Mouse (Mus musculus) hindbrain, embryonic 11.5 days (tissue): ENCODE measurements around the gene N4bp3. TPM values are rescaled to one million over a fixed set of nuclear protein-coding genes. Genes with fewer than 3 reads are reported as not detected.
A peak's percentile ranks its signal among the peaks of the same experiment; 100 is the strongest.
"Not testable (repeated sequence)": the region's sequence is repeated elsewhere in the genome, so short reads cannot be mapped to it uniquely, and the experiment has no call there.

Source experiments
- ATAC-seq: fragments of 200-750 bp; cut with Nextera tagmentation; 2 replicates; pipeline ENCODE4 v1.8.0; 2017; ENCODE audit warnings: mild to moderate bottlenecking, moderate TSS enrichment, moderate library complexity; ENCODE audit not compliant: low FRiP score
- DNase-seq: peaks from one replicate; pipeline ENCODE4 v3.0.0-alpha.2; 2015; ENCODE audit warnings: low spot score
- H3K27ac ChIP-seq: fragments of 300-500 bp; sonication (generic); 2 replicates; pipeline ENCODE4 v1.5.1; 2014; ENCODE audit warnings: mild to moderate bottlenecking, low read depth, low read length
- H3K27me3 ChIP-seq: fragments of 300-500 bp; sonication (generic); 2 replicates; pipeline ENCODE4 v1.6.1; 2014; ENCODE audit warnings: mild to moderate bottlenecking, low read length, moderate library complexity, mixed read lengths; ENCODE audit not compliant: control insufficient read depth, insufficient read depth
- H3K36me3 ChIP-seq: fragments of 300-500 bp; sonication (generic); 2 replicates; pipeline ENCODE4 v1.6.1; 2014; ENCODE audit warnings: mild to moderate bottlenecking, low read length, moderate library complexity, mixed read lengths; ENCODE audit not compliant: control insufficient read depth, insufficient read depth
- H3K4me1 ChIP-seq: fragments of 300-500 bp; sonication (generic); replicated peaks from 2 replicates; pipeline ENCODE4 v1.6.1; 2014; ENCODE audit warnings: low read length, mixed read lengths; ENCODE audit not compliant: control insufficient read depth, insufficient read depth
- H3K4me2 ChIP-seq: fragments of 300-500 bp; sonication (generic); replicated peaks from 2 replicates; pipeline ENCODE4 v1.6.1; 2014; ENCODE audit warnings: mild to moderate bottlenecking, low read depth, low read length
- H3K4me3 ChIP-seq: fragments of 300-500 bp; sonication (generic); 2 replicates; pipeline ENCODE4 v1.5.1; 2014; ENCODE audit warnings: low read depth, low read length
- H3K9ac ChIP-seq: fragments of 300-500 bp; sonication (generic); 2 replicates; pipeline ENCODE4 v1.6.1; 2014; ENCODE audit warnings: low read depth, low read length
- H3K9me3 ChIP-seq: fragments of 300-500 bp; sonication (generic); 2 replicates; pipeline ENCODE4 v1.6.1; 2016; ENCODE audit warnings: low read length; ENCODE audit not compliant: control insufficient read depth
- WGBS: fragments of 180-500 bp; shearing (Covaris S2); extraction: QIAGEN DNeasy Blood & Tissue Kit; methylation state at CpG from one replicate; pipeline ENCODE4 v1.1.7; 2014; 5-methylcytosine and 5-hydroxymethylcytosine counted together
- polyA plus RNA-seq: library from polyadenylated mRNA; unstranded; fragments of >200 nt; fragmentation: Nextera tagmentation; extraction: Ambion mirVana; gene quantifications from 2 replicates; pipeline ENCODE4 v1.2.1, GENCODE M21; 2014

Gene N4bp3
- polyA plus RNA-seq, 1 experiment from 2014 or later = 6.6 TPM

DNA sequence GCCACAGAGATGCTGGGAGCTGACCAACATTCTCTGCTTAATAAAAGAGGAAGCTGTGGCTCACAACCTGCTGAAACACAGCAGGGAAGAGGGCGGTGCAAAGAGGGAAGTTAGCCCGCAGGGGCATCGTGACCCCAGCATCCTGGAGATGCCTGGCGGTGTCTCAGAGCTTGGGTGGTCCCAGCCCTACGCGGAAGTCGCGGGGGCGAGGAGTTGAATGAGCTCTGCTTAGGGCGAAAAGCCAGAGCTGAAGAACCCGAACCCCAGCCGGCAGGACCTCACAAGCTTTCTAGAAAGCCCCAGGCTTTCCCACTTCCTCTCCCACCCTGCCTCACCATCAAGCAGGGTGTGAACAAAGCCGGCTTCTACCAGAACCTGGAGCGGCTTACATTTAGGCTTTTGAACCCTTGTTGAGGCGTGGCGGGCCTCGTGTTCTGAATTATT, 12.6 kb downstream of the N4bp3 start:
- Histone ChIP-seq H3K4me3 (no peak overlapping the region), H3K9ac (no peak overlapping the region), H3K27ac (no peak overlapping the region), H3K27me3 (no peaks in the 10 kb centered on the region), H3K9me3 (no peaks in the 10 kb centered on the region), H3K4me1 (no peaks in the 10 kb centered on the region), H3K4me2 (no peak overlapping the region; the same call in 1 of the 2 replicates), H3K36me3 (no peaks in the 10 kb centered on the region)
- ATAC-seq = no peak
- DNase-seq = peak; percentile 59
- WGBS = 4% methylated on average over 17 of the region's 17 CpGs

DNA sequence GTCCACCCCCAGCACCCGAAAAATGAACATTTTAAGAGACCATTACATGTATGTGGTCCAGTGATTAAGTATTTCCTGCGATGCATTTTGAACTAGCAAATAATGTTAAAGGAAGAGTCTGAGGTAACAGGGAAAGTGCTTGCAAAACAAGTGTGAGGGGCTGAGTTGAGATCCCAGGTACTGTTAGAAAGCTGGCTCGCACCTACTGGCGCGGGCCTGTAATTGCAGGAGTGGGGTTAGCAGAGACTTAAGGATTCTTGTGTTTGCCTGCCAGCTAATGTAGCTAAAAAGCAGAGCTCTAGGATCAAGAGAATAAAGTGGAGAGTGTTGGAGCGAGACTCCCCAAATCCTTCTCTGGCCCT, 14.3 kb downstream of the N4bp3 start:
- 4% methylated on average over 6 of the region's 6 CpGs for WGBS
- Histone ChIP-seq H3K27me3 (no peaks in the 10 kb centered on the region), H3K4me3 (peak overlapping the region; percentile 64), H3K4me1 (no peaks in the 10 kb centered on the region), H3K27ac (no peak overlapping the region; the same call in 1 of the 2 replicates), H3K9me3 (no peaks in the 10 kb centered on the region), H3K9ac (peak overlapping the region; percentile 58), H3K4me2 (peak overlapping the region; percentile 69), H3K36me3 (no peaks in the 10 kb centered on the region)
- DNase-seq (peak; percentile 78), ATAC-seq (0 out of 2 replicates have a peak, but pooled peaks have one; percentile 45)

DNA sequence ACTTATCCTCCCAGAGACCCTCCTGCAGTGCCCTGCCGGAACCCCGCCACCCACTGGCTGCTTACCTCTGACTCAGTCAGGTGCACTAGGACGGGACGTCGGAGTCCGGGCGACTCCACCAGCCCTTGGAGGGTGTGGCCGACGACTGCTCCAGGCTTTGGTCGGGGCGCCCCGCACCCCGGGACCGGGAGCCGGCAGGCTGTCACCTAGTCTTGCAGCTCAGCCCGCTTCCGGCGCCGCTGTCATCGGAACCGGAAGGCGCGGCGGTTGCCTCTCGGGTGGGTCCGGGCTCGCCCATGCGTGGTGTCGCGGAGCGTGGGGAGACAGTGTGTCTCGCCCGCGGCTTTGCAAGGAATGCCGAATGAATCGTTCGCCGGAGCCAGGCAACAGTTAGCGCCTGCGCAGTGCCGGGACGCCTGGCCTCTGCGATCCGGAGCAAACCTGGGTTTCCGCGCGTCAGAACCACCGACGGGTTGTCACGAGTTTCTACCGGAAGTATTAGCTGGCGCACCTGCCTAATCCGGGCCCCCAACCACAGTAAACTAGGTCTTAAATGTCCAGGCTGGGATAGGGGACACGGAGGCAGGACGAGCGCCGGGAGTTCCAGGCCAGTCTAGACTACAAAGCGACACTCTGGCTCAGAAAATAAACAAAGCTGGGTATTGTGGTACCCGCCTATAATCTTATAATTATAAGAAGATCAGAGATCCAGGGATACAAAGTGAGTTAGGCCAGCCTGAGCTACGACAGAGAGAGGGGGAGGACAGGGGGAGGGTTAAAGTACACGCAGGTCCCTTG, 14.9 kb downstream of the N4bp3 start, which contains the start of gene Rmnd5b:
TSS of gene Rmnd5b (minus strand) at position 372 of the 798 bp plus-strand sequence.
- H3K4me3 ChIP-seq = peak within 1 kb of the TSS; percentile 64
- H3K4me1 ChIP-seq = no peaks in the 10 kb centered on the region
- H3K9ac ChIP-seq = peak within 1 kb of the TSS; percentile 58
- ATAC-seq (peak; percentile 84), DNase-seq (peak; percentile 88)
- peak within 1 kb of the TSS; percentile 25 for H3K27ac ChIP-seq
- H3K4me2 ChIP-seq = peak within 1 kb of the TSS; percentile 69
- H3K36me3 ChIP-seq = no peaks in the 10 kb centered on the region
- no peaks in the 10 kb centered on the region for H3K9me3 ChIP-seq
- WGBS = 0% methylated on average over 61 of the region's 61 CpGs
- no peaks in the 10 kb centered on the region for H3K27me3 ChIP-seq

DNA sequence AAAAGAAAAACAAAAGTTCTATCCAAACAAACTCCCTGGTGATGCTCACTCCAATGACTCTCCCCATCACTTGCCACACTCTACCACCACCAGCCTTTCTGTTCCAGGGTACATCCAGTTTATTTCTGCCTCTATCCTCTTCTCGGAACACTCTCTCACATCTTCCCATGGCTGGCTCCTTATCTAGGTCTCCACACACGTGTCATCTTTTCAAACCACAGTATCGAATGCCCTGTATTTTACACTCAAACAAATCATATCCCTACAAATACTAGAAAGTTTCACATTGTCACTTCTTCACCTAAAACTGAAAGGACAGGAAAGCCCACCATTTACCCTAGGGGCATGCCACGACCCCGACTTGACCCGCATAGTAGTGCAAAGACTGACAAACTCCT, 15.5 kb downstream of the N4bp3 start:
- Histone ChIP-seq H3K4me1 (no peaks in the 10 kb centered on the region), H3K36me3 (no peaks in the 10 kb centered on the region), H3K27ac (peak overlapping the region; percentile 25; the same call in 1 of the 2 replicates), H3K9ac (peak overlapping the region; percentile 58), H3K27me3 (no peaks in the 10 kb centered on the region), H3K4me2 (peak overlapping the region; percentile 69), H3K4me3 (peak overlapping the region; percentile 64), H3K9me3 (no peaks in the 10 kb centered on the region)
- WGBS = 20% methylated on average over 6 of the region's 6 CpGs
- ATAC-seq = peak; percentile 13; the same call in 1 of the 2 replicates
- DNase-seq = no peak

DNA sequence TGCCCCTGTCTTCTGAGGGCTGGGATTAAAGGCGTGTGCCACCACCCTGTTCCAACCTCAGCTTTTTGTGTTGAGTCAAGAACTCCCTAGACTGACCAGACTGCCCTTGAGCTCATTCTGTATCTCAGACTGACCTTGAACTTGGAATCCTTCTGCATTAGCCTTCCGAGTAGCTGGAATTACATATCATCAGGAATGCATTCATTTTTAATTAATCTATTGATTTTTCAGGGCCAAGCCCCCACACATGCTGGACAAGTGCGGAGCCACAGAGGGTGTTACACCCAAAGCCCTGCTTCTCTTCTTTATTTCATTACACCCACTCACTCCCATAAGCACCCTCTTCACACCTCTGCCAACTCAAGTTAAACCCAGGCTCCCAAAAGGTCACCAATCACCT, 16.9 kb downstream of the N4bp3 start:
- ATAC-seq = no peak
- Histone ChIP-seq H3K27me3 (no peaks in the 10 kb centered on the region), H3K36me3 (no peaks in the 10 kb centered on the region), H3K27ac (no peak overlapping the region), H3K9me3 (no peaks in the 10 kb centered on the region), H3K4me1 (no peaks in the 10 kb centered on the region), H3K9ac (no peak overlapping the region), H3K4me3 (no peak overlapping the region), H3K4me2 (no peak overlapping the region)
- no peak for DNase-seq
- 91% methylated on average over 3 of the region's 3 CpGs for WGBS

DNA sequence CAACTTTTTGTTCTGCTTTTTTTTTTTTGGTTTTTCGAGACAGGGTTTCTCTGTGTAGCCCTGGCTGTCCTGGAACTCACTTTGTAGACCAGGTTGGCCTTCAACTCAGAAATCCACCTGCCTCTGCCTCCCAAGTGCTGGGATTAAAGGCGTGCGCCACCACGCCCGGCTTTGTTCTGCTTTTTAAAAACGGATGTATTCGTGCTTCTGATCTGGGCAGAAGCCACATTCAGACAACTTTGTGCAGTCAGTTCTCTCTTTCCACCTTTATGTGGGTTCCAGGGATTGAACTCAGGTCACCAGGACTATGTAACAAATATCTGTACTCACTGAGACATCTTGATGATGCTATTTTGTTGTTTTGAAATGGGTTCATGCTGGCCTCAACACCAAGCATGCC, 17.4 kb downstream of the N4bp3 start:
- 92% methylated on average over 7 of the region's 7 CpGs for WGBS
- H3K27me3 ChIP-seq, H3K9ac ChIP-seq, ATAC-seq, H3K9me3 ChIP-seq, DNase-seq, H3K36me3 ChIP-seq, H3K27ac ChIP-seq, H3K4me2 ChIP-seq, H3K4me1 ChIP-seq, H3K4me3 ChIP-seq: not testable (repeated sequence)

DNA sequence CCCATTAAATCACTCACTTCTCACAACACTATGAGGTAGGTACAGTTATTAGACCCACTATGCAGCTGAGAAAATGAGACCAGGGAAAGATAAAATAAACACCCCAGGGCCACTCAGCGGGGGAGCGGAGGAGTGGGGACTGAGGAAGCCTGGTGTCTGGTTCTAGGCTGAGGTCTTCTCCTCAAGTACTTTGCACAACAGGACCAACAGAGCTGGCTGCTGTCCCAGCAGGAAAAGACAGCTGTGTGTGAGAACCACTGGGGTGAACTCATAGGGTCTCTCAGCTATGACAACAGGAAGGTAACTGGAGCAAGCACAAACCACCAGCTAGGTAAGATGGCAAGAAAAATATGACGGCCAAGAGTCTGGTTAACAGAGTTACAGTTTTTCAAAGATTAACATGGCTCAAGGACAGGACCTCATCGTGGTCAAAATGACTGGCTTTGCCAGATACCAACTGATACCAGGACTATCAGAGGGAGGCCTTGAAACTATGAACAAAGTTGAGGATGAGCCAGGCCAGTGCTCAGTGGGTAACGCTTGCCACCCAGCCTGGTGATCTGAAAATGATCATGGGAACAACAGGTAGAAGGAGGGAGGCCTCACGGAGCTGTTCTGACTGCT, 18.4 kb downstream of the N4bp3 start:
- Histone ChIP-seq H3K27me3 (no peaks in the 10 kb centered on the region), H3K4me3 (no peak overlapping the region), H3K4me2 (no peak overlapping the region), H3K9me3 (no peaks in the 10 kb centered on the region), H3K9ac (no peak overlapping the region), H3K36me3 (0 out of 2 replicates have a peak, but pooled peaks cover 3% of the 10 kb centered on the region), H3K27ac (no peak overlapping the region), H3K4me1 (no peaks in the 10 kb centered on the region)
- ATAC-seq (no peak), DNase-seq (no peak)
- 90% methylated on average over 6 of the region's 6 CpGs for WGBS

DNA sequence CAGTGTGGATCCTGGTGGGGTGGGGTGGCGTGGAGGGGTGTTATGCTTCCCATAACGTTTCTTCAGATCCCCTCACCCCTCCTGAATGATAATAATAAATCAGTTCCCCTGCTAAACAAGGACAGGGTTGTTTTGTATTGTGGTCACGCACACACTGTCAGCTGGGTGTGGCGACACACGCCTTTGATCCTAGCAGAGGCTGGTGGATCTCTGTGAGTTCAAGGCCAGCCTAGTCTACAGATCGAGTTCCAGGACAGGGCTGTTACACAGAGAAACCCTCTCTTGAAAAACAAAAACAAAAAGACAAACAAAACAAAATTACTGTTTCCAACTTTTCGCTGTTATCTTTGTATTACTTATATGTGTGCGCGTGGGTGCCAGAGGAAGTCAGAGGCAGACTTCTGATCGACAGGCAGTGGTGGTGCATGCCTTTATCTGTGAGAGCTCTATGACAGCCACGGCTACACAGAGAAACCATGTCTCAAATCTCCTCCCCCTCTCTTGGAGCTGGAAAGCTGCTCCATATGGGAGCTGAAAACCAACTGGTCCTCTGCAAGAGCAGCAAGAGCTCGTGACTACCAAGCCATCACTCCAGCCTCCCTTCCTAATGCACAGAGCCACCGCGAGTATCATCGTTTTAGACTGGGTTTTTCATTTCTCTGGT, 20.9 kb downstream of the N4bp3 start:
- no peak for DNase-seq
- 86% methylated on average over 15 of the region's 15 CpGs for WGBS
- H3K36me3 ChIP-seq = 0 out of 2 replicates have a peak, but pooled peaks cover 8% of the 10 kb centered on the region
- no peak for ATAC-seq
- no peak overlapping the region for H3K27ac ChIP-seq
- no peak overlapping the region for H3K4me2 ChIP-seq
- H3K4me1 ChIP-seq = no peaks in the 10 kb centered on the region
- no peak overlapping the region for H3K9ac ChIP-seq
- H3K4me3 ChIP-seq = no peak overlapping the region
- no peaks in the 10 kb centered on the region for H3K27me3 ChIP-seq
- H3K9me3 ChIP-seq = no peaks in the 10 kb centered on the region
